Mouse (Mus musculus) testis, adult 2 months (tissue): Measurements from ENCODE around the gene C130032M10Rik. TPM values are rescaled to one million over a fixed set of nuclear protein-coding genes. Genes with fewer than 3 reads are reported as not detected.

Experiments
- H3K27ac ChIP-seq: fragments of 200-500 bp; 2 replicates; pipeline ENCODE4 v1.5.1; 2012; ENCODE audit warnings: low read depth, low read length; ENCODE audit not compliant: control insufficient read depth, insufficient read depth
- H3K27me3 ChIP-seq: fragments of 200-500 bp; 2 replicates; pipeline ENCODE4 v1.6.1; 2012; ENCODE audit warnings: mild to moderate bottlenecking, low read length, moderate library complexity; ENCODE audit not compliant: control insufficient read depth, insufficient read depth
- H3K36me3 ChIP-seq: fragments of 200-500 bp; 2 replicates; pipeline ENCODE4 v1.6.1; 2012; ENCODE audit warnings: mild to moderate bottlenecking, low read length; ENCODE audit not compliant: control insufficient read depth, insufficient read depth
- H3K4me1 ChIP-seq: fragments of 200-500 bp; 2 replicates; pipeline ENCODE4 v1.6.1; 2012; ENCODE audit warnings: low read length; ENCODE audit not compliant: control insufficient read depth, insufficient read depth
- H3K4me3 ChIP-seq: fragments of 200-500 bp; 2 replicates; pipeline ENCODE4 v1.5.1; 2012; ENCODE audit warnings: low read depth, mild to moderate bottlenecking, low read length, moderate library complexity, mixed read lengths; ENCODE audit not compliant: control insufficient read depth
- CTCF ChIP-seq: fragments of 200-500 bp; IDR thresholded peaks from 2 replicates; pipeline ENCODE4 v1.5.1; 2012; ENCODE audit warnings: low read depth, mild to moderate bottlenecking, inconsistent platforms, low read length, moderate library complexity; ENCODE audit not compliant: control insufficient read depth, insufficient read depth, insufficient replicate concordance
- POLR2A ChIP-seq: fragments of 200-500 bp; IDR thresholded peaks from 2 replicates; pipeline ENCODE4 v1.6.1; 2012; ENCODE audit warnings: low read depth, mild to moderate bottlenecking, inconsistent platforms, low read length, moderate library complexity; ENCODE audit not compliant: control insufficient read depth
- polyA plus RNA-seq: library from polyadenylated mRNA; depleted of rRNA; stranded (reverse); fragments of >200 nt; gene quantifications from 2 replicates; pipeline ENCODE4 v1.2.3, GENCODE M21; 2012

The C130032M10Rik gene
- polyA plus RNA-seq, 1 experiment, result not detected

DNA sequence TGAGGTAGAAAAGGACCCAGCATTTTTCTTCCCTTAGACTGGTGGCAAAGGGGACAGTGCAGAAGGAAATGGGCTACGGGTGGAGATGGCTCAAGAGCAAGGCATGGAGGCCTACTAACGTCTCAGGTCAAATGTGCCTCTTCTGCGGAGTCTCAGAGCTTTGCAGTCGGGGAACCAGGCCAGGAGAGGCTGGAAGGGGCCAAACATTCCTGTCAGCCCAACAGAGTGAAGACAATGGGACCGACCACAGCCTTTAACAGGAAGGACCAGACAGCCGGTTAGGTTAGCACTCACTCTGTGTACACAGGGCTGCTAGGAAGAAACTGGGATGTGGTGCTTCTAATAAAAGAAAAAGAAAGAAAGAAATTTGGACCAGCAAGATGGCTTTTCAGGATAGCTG is 34.5 kb downstream of the C130032M10Rik start:
- Histone ChIP-seq H3K27ac (no peak overlapping the region), H3K36me3 (no peaks in the 10 kb centered on the region), H3K4me3 (no peak overlapping the region), H3K4me1 (peaks cover 5% of the 10 kb centered on the region; the same call in 1 of the 2 replicates), H3K27me3 (no peaks in the 10 kb centered on the region)
- TF ChIP-seq CTCF, result no peak

DNA sequence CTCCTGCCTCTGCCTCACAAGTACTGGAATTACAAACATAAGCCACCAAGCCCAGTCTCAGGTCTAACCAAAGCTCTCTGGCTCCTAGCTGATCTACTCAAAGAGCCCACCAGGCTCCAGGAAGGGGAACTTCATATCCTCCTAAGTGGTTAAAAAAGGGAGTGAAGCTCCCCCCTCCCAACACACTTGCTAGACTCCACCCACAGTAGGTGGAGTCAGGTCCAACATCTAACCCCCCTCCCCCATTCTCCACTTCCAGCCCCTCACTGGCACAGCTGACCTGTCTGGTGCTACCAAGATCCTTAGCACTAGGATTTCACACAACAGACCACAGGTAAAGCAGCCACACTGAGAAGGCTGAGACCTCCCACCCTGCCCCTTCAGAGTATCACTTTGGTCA is 38.3 kb downstream of the C130032M10Rik start:
- Histone ChIP-seq H3K4me3 (no peak overlapping the region), H3K36me3 (no peaks in the 10 kb centered on the region), H3K4me1 (peaks cover 5% of the 10 kb centered on the region; the same call in 1 of the 2 replicates), H3K27me3 (no peaks in the 10 kb centered on the region), H3K27ac (no peak overlapping the region)
- TF ChIP-seq POLR2A (no peak), CTCF (no peak)

DNA sequence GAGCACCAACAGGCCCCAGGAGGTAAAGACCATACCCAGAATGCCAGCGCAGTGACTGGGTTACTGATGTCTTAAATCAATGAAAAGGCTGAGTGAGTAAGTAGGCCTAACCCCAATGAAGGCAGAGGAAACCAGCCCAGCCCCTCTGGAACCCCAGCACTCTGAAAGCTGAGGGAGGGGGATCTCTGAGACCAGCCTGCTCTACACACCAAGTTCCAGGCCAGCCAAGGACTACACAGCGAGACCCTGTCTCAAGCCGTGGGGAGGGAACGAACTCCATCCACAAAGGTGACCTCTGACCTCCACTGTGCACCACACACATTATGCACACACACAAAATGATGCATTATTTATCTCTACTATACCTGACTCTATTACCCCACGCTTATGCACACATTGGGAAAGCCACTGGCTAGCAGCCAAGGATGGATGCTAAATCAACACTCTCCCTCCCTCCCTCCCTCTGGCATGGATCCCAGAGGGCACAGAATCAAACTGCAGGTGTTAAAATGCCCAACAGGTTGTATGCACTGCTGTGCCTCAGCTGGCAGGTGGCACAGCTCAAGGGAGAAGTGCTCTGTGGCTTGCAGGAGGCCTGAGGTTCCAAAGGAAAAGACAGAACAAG is 39.0 kb downstream of the C130032M10Rik start:
- no peak overlapping the region for H3K4me3 ChIP-seq
- no peaks in the 10 kb centered on the region for H3K27me3 ChIP-seq
- no peaks in the 10 kb centered on the region for H3K36me3 ChIP-seq
- peaks cover 5% of the 10 kb centered on the region; the same call in 1 of the 2 replicates for H3K4me1 ChIP-seq
- TF ChIP-seq CTCF (no peak), POLR2A (no peak)
- no peak overlapping the region for H3K27ac ChIP-seq

DNA sequence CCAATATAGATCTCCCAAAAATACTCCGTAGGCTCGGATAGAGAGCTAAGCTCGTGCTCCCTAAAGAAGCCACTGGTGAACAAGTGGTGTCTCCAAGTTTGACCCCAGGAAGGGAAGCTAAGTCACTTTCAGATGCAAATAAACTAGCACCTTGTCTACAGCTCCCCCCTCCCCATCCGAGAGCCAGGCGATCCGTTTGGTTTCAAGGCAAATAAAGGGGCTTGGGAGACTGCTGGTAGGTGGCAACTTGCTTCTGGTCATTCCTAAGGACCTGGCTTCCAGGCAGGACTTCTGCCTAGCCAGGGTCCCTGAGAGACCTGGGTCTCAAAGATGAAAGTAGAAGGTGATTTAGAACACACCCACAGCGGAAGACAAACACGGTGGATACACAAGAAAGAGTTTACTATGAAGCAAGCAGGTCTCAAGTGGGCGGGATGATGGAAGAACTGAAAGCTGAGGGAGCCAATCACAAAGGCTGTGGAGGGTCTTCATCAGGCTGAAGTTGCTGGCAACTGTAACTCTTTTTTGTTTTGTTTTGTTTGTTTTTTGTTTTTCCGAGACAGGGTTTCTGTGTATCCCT is 40.9 kb downstream of the C130032M10Rik start:
- Histone ChIP-seq H3K4me1 (peaks cover 10% of the 10 kb centered on the region; the same call in 1 of the 2 replicates), H3K27ac (no peak overlapping the region), H3K27me3 (peaks cover 5% of the 10 kb centered on the region), H3K4me3 (no peak overlapping the region), H3K36me3 (no peaks in the 10 kb centered on the region)
- TF ChIP-seq POLR2A (no peak), CTCF (no peak)

DNA sequence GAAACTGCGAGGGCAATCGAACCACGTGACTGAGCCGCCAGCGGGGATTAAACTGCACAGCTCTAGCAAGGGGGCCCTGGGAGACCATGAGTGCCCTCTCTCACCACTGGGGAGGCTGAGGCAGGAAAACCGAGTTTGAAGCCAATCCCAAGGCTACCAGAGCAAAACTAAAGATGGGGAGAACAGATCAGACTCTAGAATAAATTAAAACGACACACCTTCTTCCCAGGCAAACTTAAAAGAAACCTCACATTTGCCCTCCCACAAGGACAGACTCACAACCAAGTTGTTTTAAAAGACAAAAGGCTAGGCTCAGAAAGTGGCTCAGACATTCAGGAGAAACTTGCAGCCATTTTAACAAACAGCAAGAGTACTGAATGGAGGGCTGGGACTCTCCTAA is 41.6 kb downstream of the C130032M10Rik start:
- peaks cover 13% of the 10 kb centered on the region for H3K4me1 ChIP-seq
- TF ChIP-seq CTCF, result no peak
- peaks cover 6% of the 10 kb centered on the region for H3K27me3 ChIP-seq
- H3K27ac ChIP-seq, result no peak overlapping the region
- H3K36me3 ChIP-seq, result no peaks in the 10 kb centered on the region
- no peak overlapping the region for H3K4me3 ChIP-seq

DNA sequence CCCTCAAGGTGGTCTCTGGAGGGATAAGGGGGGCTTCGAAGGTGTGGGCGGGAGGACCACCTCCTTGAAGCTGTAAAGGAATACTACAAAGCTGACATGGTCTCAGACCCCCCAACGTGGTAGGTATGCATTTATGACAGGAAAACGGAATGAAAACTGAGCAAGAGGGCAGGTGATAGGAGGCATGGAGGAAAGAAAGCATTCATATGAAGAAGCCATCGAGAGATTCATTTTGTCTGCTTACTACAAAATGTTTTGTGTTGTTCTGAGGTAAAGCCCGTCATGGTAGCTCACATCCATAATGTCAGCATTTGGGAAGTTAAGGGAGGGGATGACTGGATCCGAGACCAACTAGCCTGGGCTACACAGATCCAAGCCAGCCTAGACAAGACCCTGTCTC is 44.6 kb downstream of the C130032M10Rik start:
- Histone ChIP-seq H3K36me3 (no peaks in the 10 kb centered on the region), H3K4me1 (peaks cover 34% of the 10 kb centered on the region), H3K4me3 (no peak overlapping the region), H3K27me3 (peaks cover 6% of the 10 kb centered on the region), H3K27ac (no peak overlapping the region)
- TF ChIP-seq POLR2A (no peak), CTCF (no peak)

DNA sequence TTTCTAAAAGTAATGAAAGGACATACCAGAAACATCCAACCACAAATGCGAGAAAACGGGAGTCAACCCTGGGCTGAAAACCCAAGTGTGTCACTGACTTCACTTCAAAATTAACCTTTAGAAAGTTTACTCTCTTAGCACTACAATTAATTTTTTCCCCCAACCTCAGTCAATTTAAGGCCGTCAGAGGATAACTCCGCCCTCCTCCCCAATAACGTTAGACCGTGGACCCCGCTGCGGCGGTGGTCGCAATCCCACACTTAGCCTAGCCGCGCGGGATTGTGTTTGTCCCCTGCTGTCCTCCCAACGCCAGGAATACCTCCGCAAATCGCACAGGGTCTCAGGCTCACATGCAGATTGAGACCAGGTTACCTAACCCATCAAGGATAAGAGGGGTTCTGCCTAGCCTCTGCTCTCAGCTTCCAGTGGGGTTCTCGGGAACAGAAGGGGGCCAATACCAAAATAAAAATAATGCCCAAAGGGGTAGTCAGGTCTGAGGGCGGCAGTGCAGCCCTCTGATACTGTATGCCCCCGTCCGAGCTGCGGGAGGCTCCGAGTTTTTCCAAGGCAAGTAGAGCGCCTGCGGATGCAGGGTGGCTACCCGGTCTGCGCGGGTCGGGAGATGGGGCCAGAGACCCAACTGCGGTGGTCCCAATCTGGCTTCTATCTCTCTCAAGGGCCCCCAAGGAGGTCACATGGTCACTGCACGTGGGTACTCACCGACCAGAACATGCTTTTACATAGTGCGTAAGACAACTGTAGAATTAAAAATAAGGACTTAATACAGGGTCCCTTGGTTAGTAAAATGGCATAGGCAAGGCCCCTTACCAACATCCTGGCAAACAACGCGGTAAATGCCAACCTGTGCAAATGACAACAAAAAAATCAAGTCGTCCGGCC is 45.5 kb downstream of the C130032M10Rik start:
- Histone ChIP-seq H3K27me3 (peaks cover 6% of the 10 kb centered on the region), H3K27ac (no peak overlapping the region), H3K4me1 (peaks cover 34% of the 10 kb centered on the region), H3K36me3 (no peaks in the 10 kb centered on the region), H3K4me3 (no peak overlapping the region)
- no peak for TF ChIP-seq POLR2A
- no peak for TF ChIP-seq CTCF
